In the genomic region with DNA sequence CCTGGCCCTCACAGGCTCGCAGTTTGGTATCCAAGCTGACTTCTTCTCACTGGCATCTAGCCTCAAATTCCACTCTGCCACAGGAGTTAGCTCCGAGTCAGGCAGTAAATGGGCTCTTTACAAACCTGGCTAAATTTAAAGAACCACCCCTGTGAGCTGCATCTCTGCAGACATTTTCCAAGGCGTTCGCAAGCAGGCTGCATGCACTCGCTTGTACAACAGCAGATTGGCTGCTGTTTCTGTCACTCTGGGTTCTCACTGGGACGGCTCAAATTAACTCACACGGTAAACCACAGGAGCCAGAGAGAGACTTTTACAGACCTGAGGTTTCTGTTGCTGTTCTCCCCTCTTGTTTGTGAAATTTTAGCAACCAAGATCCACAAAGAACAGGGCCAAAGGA, we compare ENCODE assay signal across 8 mouse cellular contexts.
DNase-seq lines count a peak whose midpoint lies in the region; ATAC-seq and TF ChIP-seq lines count a peak whose summit lies in the region.

No protein-coding gene starts in this region.

- no peak overlapping the region for H3K9ac ChIP-seq in lung, embryonic 14.5 days

- no peak for TF ChIP-seq POLR2A in lung, adult 2 months (IDR thresholded peaks at IDR 0.05; ENCODE audit: borderline replicate concordance, extremely low read depth, low read depth, low read length)

- no peak overlapping the region for H3K4me3 ChIP-seq in lung, embryonic 14.5 days (ENCODE audit: low read depth, low read length)
- no peak overlapping the region for H3K4me3 ChIP-seq in lung, adult 2 months (replicated peaks; ENCODE audit: extremely low read depth, low read depth, low read length)

- no peak for TF ChIP-seq CTCF in lung, embryonic 14.5 days (IDR thresholded peaks at IDR 0.05; ENCODE audit: low read depth)
- no peak for TF ChIP-seq CTCF in lung, adult 2 months (IDR thresholded peaks at IDR 0.05; ENCODE audit: insufficient read depth, low read length)

- no peaks in the 10 kb centered on the region for H3K27me3 ChIP-seq in lung, embryonic 14.5 days (ENCODE audit: insufficient read depth, low read length)

- no peak for ATAC-seq in lung, embryonic 14.5 days (ENCODE audit: insufficient read depth)

- H3K4me1 ChIP-seq in lung, embryonic 14.5 days (ENCODE audit: insufficient read depth): peaks cover 8% of the 10 kb centered on the region; the same call in 1 of the 2 replicates
- H3K4me1 ChIP-seq in lung, adult 2 months (ENCODE audit: control insufficient read depth, insufficient read depth, low read length): no peaks in the 10 kb centered on the region

- no peak overlapping the region for H3K27ac ChIP-seq in lung, embryonic 14.5 days (ENCODE audit: low read depth)

- H3K4me2 ChIP-seq in lung, embryonic 14.5 days: no peak overlapping the region

- no peaks in the 10 kb centered on the region for H3K36me3 ChIP-seq in lung, embryonic 14.5 days (ENCODE audit: insufficient read depth)

- WGBS in lung, embryonic 14.5 days: 52% methylated on average over 7 of the region's 7 CpGs
- 52% methylated on average over 7 of the region's 7 CpGs for WGBS in lung, adult 2 months

- DNase-seq in cerebellum, postnatal 10 days: peak; percentile 53 to 55
- DNase-seq in cerebellum, adult 8-10 months: no peak
- DNase-seq in lung, embryonic 14.5 days: peak; percentile 47
- DNase-seq in lung, adult 18-20 months: no peak
- peak; percentile 58 for DNase-seq in heart, postnatal 4 days
- DNase-seq in right cerebral cortex, postnatal 4 days: peak; percentile 46
- DNase-seq in adipocyte (ENCODE audit: low spot score): no peak
- DNase-seq in lung, adult 2 months: no peak

- no peaks in the 10 kb centered on the region for H3K9me3 ChIP-seq in lung, embryonic 14.5 days (ENCODE audit: low read depth, low read length)

Comparison
In these comparisons a context has a peak if more than half of its experiments do, and no peak if none do; other contexts are left out.
1. DNase-seq: peak in cerebellum, postnatal 10 days (2 of 2), lung, embryonic 14.5 days (single experiment), heart, postnatal 4 days (single experiment) and right cerebral cortex, postnatal 4 days (single experiment); none in cerebellum, adult 8-10 months (single experiment), lung, adult 18-20 months (0 of 2), adipocyte (single experiment) and lung, adult 2 months (single experiment).